Mouse (Mus musculus) MEL (cell line): ENCODE measurements around the gene Pxk.

Source experiments
- CTCF ChIP-seq, 3 experiments: IDR thresholded peaks in 2 of 3; conservative IDR thresholded peaks in 1 of 3; 2 replicates each; pipeline ENCODE4 v1.5.1; 2011 to 2012; ENCODE audit warnings: low read length in 3 of 3, low read depth in 2 of 3, mild to moderate bottlenecking in 2 of 3, improper control_type of control experiment in 1 of 3, inconsistent platforms in 1 of 3, mixed read lengths in 1 of 3, moderate library complexity in 1 of 3; ENCODE audit not compliant: control insufficient read depth in 1 of 3, insufficient read depth in 1 of 3, poor library complexity in 1 of 3, severe bottlenecking in 1 of 3
- MAX ChIP-seq: IDR thresholded peaks from 2 replicates; pipeline ENCODE4 v1.6.1; 2011; ENCODE audit warnings: low read length, improper control_type of control experiment
- MYC ChIP-seq: IDR thresholded peaks from 2 replicates; pipeline ENCODE4 v1.6.1; 2011; ENCODE audit warnings: low read depth, mild to moderate bottlenecking, low read length, improper control_type of control experiment, moderate library complexity
- POLR2A ChIP-seq, 2 experiments: IDR thresholded peaks; 2 replicates each; pipeline ENCODE4 v1.6.1; 2011 to 2012; ENCODE audit warnings: low read length in 2 of 2, mild to moderate bottlenecking in 2 of 2, control low read depth in 1 of 2, improper control_type of control experiment in 1 of 2, low read depth in 1 of 2, moderate library complexity in 1 of 2; ENCODE audit not compliant: control insufficient read depth in 1 of 2, insufficient read depth in 1 of 2, poor library complexity in 1 of 2
- POLR2AphosphoS2 ChIP-seq: IDR thresholded peaks from 2 replicates; pipeline ENCODE4 v1.6.1; 2011; ENCODE audit warnings: low read length, improper control_type of control experiment
- TCF12 ChIP-seq: IDR thresholded peaks from 2 replicates; pipeline ENCODE4 v1.6.1; 2014; ENCODE audit warnings: low read depth, mild to moderate bottlenecking, inconsistent platforms, low read length, improper control_type of control experiment, moderate library complexity
- ZMIZ1 ChIP-seq: IDR thresholded peaks from 2 replicates; pipeline ENCODE4 v1.6.1; 2012; ENCODE audit warnings: low read depth, mild to moderate bottlenecking, inconsistent platforms, low read length, improper control_type of control experiment, moderate library complexity

GRCm38 (mm10) chr14:8052661-8053060 lies 45.4 kb upstream of the Pxk start:
- no peak for TF ChIP-seq MYC
- no peak for TF ChIP-seq CTCF (IDR thresholded peaks at IDR 0.05 in 2 of 3, conservative IDR thresholded peaks at IDR 0.05 in 1 of 3; ENCODE audit: control insufficient read depth in 1 of 3, insufficient read depth in 1 of 3, low read depth in 2 of 3, low read length in 3 of 3, poor library complexity in 1 of 3, severe bottlenecking in 1 of 3)
- no peak for TF ChIP-seq TCF12
- TF ChIP-seq MAX: no peak
- TF ChIP-seq POLR2A (IDR thresholded peaks at IDR 0.05; ENCODE audit: control insufficient read depth in 1 of 2, insufficient read depth in 1 of 2, low read depth in 1 of 2, low read length in 2 of 2, poor library complexity in 1 of 2): no peak
- TF ChIP-seq POLR2AphosphoS2: no peak
- TF ChIP-seq ZMIZ1: no peak
